Mouse (Mus musculus): ENCODE results near the gene Gtf2a2. TPM values are rescaled to one million over a fixed set of nuclear protein-coding genes. Genes with fewer than 3 reads are reported as not detected.

Gtf2a2 gene
- total RNA-seq, 1 experiment from 2014 or later, result 107 TPM

GRCm38 (mm10) chr9:70042935-70043334 lies 30.6 kb downstream of the Gtf2a2 start:
- no peak for ATAC-seq (replicated peaks in 1 of 2; ENCODE audit: insufficient read depth in 1 of 2, low FRiP score in 2 of 2, low TSS enrichment in 1 of 2, low read depth in 1 of 2, poor library complexity in 2 of 2, severe bottlenecking in 2 of 2)

- ATAC-seq (replicated peaks in 1 of 2; ENCODE audit: insufficient read depth in 1 of 2, low FRiP score in 2 of 2, low TSS enrichment in 1 of 2, low read depth in 1 of 2, poor library complexity in 2 of 2, severe bottlenecking in 2 of 2), result no peak
Observed at GRCm38 (mm10) chr9:70044865-70045264, 32.5 kb downstream of the Gtf2a2 start.

GRCm38 (mm10) chr9:70046255-70046654 lies 33.9 kb downstream of the Gtf2a2 start:
- no peak for ATAC-seq (replicated peaks in 1 of 2; ENCODE audit: insufficient read depth in 1 of 2, low FRiP score in 2 of 2, low TSS enrichment in 1 of 2, low read depth in 1 of 2, poor library complexity in 2 of 2, severe bottlenecking in 2 of 2)

GRCm38 (mm10) chr9:70047839-70048238 lies 35.5 kb downstream of the Gtf2a2 start:
- no peak for ATAC-seq (replicated peaks in 1 of 2; ENCODE audit: insufficient read depth in 1 of 2, low FRiP score in 2 of 2, low TSS enrichment in 1 of 2, low read depth in 1 of 2, poor library complexity in 2 of 2, severe bottlenecking in 2 of 2)

- no peak for ATAC-seq (replicated peaks in 1 of 2; ENCODE audit: insufficient read depth in 1 of 2, low FRiP score in 2 of 2, low TSS enrichment in 1 of 2, low read depth in 1 of 2, poor library complexity in 2 of 2, severe bottlenecking in 2 of 2)
Observed at GRCm38 (mm10) chr9:70048280-70048679, 35.9 kb downstream of the Gtf2a2 start.

- no peak for ATAC-seq (replicated peaks in 1 of 2; ENCODE audit: insufficient read depth in 1 of 2, low FRiP score in 2 of 2, low TSS enrichment in 1 of 2, low read depth in 1 of 2, poor library complexity in 2 of 2, severe bottlenecking in 2 of 2)
Observed at GRCm38 (mm10) chr9:70048751-70049415, 36.5 kb downstream of the Gtf2a2 start.

GRCm38 (mm10) chr9:70049416-70049783 lies 37.0 kb downstream of the Gtf2a2 start:
- no peak for ATAC-seq (replicated peaks in 1 of 2; ENCODE audit: insufficient read depth in 1 of 2, low FRiP score in 2 of 2, low TSS enrichment in 1 of 2, low read depth in 1 of 2, poor library complexity in 2 of 2, severe bottlenecking in 2 of 2)

GRCm38 (mm10) chr9:70049839-70050238 lies 37.5 kb downstream of the Gtf2a2 start:
- peak; percentile 29 to 46; a peak in 3 of 4 replicates for ATAC-seq (replicated peaks in 1 of 2; ENCODE audit: insufficient read depth in 1 of 2, low FRiP score in 2 of 2, low TSS enrichment in 1 of 2, low read depth in 1 of 2, poor library complexity in 2 of 2, severe bottlenecking in 2 of 2)

GRCm38 (mm10) chr9:70052730-70053129 lies 40.4 kb downstream of the Gtf2a2 start:
- ATAC-seq (replicated peaks in 1 of 2; ENCODE audit: insufficient read depth in 1 of 2, low FRiP score in 2 of 2, low TSS enrichment in 1 of 2, low read depth in 1 of 2, poor library complexity in 2 of 2, severe bottlenecking in 2 of 2), result no peak

- no peak for ATAC-seq (replicated peaks in 1 of 2; ENCODE audit: insufficient read depth in 1 of 2, low FRiP score in 2 of 2, low TSS enrichment in 1 of 2, low read depth in 1 of 2, poor library complexity in 2 of 2, severe bottlenecking in 2 of 2)
Observed at GRCm38 (mm10) chr9:70053411-70053810, 41.1 kb downstream of the Gtf2a2 start.

GRCm38 (mm10) chr9:70062012-70062411 lies 49.7 kb downstream of the Gtf2a2 start:
- ATAC-seq (replicated peaks in 1 of 2; ENCODE audit: insufficient read depth in 1 of 2, low FRiP score in 2 of 2, low TSS enrichment in 1 of 2, low read depth in 1 of 2, poor library complexity in 2 of 2, severe bottlenecking in 2 of 2), result no peak

GRCm38 (mm10) chr9:70067497-70067896 lies 55.1 kb downstream of the Gtf2a2 start:
- no peak for ATAC-seq (replicated peaks in 1 of 2; ENCODE audit: insufficient read depth in 1 of 2, low FRiP score in 2 of 2, low TSS enrichment in 1 of 2, low read depth in 1 of 2, poor library complexity in 2 of 2, severe bottlenecking in 2 of 2)

- ATAC-seq (replicated peaks in 1 of 2; ENCODE audit: insufficient read depth in 1 of 2, low FRiP score in 2 of 2, low TSS enrichment in 1 of 2, low read depth in 1 of 2, poor library complexity in 2 of 2, severe bottlenecking in 2 of 2), result no peak
Observed at GRCm38 (mm10) chr9:70069961-70070435, 57.6 kb downstream of the Gtf2a2 start.

GRCm38 (mm10) chr9:70072387-70072786 lies 60.0 kb downstream of the Gtf2a2 start:
- ATAC-seq (replicated peaks in 1 of 2; ENCODE audit: insufficient read depth in 1 of 2, low FRiP score in 2 of 2, low TSS enrichment in 1 of 2, low read depth in 1 of 2, poor library complexity in 2 of 2, severe bottlenecking in 2 of 2), result no peak

Other genes starting within 250 kb of the Gtf2a2 start
- gene Bnip2, start 23.1 kb upstream of the Gtf2a2 start, total RNA-seq (2017), result 132 and 147 TPM in 2 replicates
- gene Gcnt3, start 25.5 kb downstream of the Gtf2a2 start, total RNA-seq (2017), result not detected in 2 replicates
- gene Fam81a, start 130.0 kb downstream of the Gtf2a2 start, total RNA-seq (2017), result not detected in 2 replicates
- 0.69 and 1.8 TPM in 2 replicates for gene Myo1e, start 194.8 kb downstream of the Gtf2a2 start, total RNA-seq (2017)

Measured in hematopoietic stem cell, adult 5-6 weeks (primary cell).